Mouse (Mus musculus): ENCODE measurements around the gene Elp1. TPM values are rescaled to one million over a fixed set of nuclear protein-coding genes. Genes with fewer than 3 reads are reported as not detected.

The Elp1 gene
- polyA plus RNA-seq (2012; rRNA removed; ENCODE audit: low replicate concordance) = 14.9 and 24.3 TPM in 2 replicates

GRCm38 (mm10) chr4:56801907-56802668 is at the start of gene Elp1, which contains the start of gene Fam206a:
Gene Elp1, minus strand, starts transcription at chr4:56802331.
Gene Fam206a, plus strand, starts transcription at chr4:56802345.

GRCm38 (mm10) chr4:56743363-56744195 is 58.6 kb downstream of the Elp1 start, which contains the start of gene Actl7a:
Gene Actl7a, plus strand, starts transcription at chr4:56743413.

GRCm38 (mm10) chr4:56741041-56741493 is 61.1 kb downstream of the Elp1 start, which contains the start of gene Actl7b:
Gene Actl7b, minus strand, starts transcription at chr4:56741443.

GRCm38 (mm10) chr4:56740020-56740485 is 62.1 kb downstream of the Elp1 start, which contains the start of gene Gm26657:
Gene Gm26657, plus strand, starts transcription at chr4:56740070.

Other genes with a start within 250 kb of the Elp1 start
- not detected in 2 replicates for gene Gm26657, start 62.3 kb downstream of the Elp1 start, polyA plus RNA-seq (2012; rRNA removed; ENCODE audit: low replicate concordance)
- gene Actl7b, start 60.9 kb downstream of the Elp1 start, polyA plus RNA-seq (2012; rRNA removed; ENCODE audit: low replicate concordance) = 0.07 and 0.13 TPM in 2 replicates
- not detected in 2 replicates for gene Actl7a, start 58.9 kb downstream of the Elp1 start, polyA plus RNA-seq (2012; rRNA removed; ENCODE audit: low replicate concordance)
- 4.1 and 8.7 TPM in 2 replicates for gene Fam206a, start within 50 bp of the Elp1 start, polyA plus RNA-seq (2012; rRNA removed; ENCODE audit: low replicate concordance)
- gene Ctnnal1, start 62.9 kb upstream of the Elp1 start, polyA plus RNA-seq (2012; rRNA removed; ENCODE audit: low replicate concordance) = 19.9 and 21.5 TPM in 2 replicates
- 17.2 and 19.6 TPM in 2 replicates for gene Tmem245, start 145.1 kb upstream of the Elp1 start, polyA plus RNA-seq (2012; rRNA removed; ENCODE audit: low replicate concordance)
- gene Frrs1l, start 188.1 kb upstream of the Elp1 start, polyA plus RNA-seq (2012; rRNA removed; ENCODE audit: low replicate concordance) = 0.13 TPM in 1 of 2 replicates, not detected in the other